Mouse (Mus musculus) WW6 (cell line): Measurements from ENCODE around the gene Tmem170.
"Not testable (repeated sequence)": the region's sequence is repeated elsewhere in the genome, so short reads cannot be mapped to it uniquely, and the experiment has no call there.

ENCODE experiments used
- DNase-seq: peaks from one replicate; pipeline ENCODE4 v3.0.0-alpha.2; 2013; ENCODE audit warnings: low read depth, low spot score

The Tmem170 gene

DNA sequence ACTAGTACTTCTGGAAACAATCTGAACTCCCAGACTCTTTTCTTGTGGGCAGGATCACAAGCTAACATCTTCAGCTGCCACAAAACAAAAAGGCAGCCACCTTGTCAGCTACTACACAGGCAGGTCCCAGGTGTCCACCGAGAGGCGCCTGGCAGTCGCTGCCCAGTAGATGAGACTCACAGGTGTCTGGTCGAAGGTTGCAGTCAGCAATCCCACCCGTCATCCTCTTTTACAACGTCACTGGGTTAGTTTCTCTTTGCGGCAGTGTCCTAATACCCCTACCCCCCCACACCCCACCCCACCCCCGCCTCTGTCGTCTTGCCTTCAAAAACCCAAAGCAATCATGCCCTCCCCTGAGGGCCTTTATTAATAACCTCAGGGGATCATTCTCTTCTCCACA is 792 bp downstream of the Tmem170 start:
- no peak for DNase-seq

DNA sequence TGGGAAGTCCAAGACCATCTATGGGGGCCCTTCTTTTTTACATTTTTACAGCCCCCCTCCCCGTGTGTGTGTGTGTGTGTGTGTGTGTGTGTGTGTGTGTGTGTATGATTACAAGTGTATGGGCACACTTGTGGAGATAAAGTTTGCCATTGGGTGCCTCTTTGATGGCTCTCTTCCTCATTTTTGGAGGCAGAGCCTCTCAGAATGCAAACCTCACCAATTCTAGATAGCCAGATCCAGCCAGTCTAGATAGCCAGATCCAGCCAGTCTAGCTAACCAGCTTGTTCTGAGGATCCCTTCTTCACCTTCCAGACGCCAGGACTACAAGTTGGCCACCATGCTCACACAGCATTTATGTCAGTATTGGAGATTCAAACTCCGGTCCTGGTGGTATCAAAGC is 5.3 kb downstream of the Tmem170 start:
- no peak for DNase-seq

DNA sequence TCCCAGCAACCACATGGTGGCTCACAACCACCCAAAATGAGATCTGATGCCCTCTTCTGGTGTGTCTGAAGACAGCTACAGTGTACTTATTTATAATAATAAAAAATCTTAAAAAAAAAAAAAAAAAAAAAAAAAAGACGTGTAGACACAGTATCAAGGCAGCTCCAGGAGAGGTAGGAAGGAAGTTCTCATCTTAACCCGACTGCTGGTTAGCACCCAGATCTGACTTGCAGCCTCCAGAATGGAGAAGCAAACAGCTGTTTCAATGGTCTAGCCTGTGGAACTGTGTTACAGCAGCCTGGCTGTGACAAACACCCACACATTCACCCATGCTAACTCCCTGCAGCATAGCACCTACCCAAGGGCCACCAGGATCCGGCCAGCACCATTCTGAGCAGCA is 6.2 kb downstream of the Tmem170 start:
- no peak for DNase-seq

DNA sequence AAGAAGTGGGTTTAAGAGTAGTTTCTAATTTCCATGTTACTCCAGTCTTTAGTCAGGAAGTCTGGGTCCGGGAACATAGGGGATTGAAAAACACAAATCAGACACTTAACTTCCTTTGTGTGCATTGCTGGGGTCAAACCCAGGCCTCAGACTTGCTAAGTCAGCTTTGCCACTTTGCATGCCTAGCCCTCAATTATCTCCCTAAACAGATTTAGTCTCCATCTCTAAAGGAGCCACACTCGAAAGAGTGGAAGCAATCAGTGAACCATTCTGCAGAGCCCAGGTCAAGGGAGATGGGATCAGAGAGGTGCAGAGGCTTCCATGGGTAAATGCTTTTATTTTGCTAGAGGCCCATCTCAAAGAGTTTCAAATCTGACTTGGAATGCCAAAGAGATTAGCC is 7.9 kb downstream of the Tmem170 start:
- DNase-seq: no peak

DNA sequence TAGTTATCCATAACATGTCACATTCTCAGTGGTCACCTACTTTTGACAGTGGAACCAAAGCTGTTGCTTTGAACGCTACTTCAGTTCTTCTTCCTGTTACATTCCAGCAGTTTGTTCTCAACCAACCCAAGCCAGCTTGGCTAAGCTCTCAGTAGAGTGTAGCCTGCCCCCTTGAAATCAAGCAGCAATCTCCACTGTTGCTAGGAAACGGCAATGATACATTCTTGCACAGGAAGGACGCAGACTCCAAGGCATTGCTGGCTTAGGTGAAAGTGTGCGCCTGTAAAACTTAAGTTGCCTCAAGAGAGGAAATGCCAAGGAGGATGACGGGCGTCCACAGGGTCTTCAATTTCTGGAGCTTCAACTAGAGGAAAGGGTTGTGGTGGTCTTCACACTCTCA is 10.7 kb downstream of the Tmem170 start:
- no peak for DNase-seq

DNA sequence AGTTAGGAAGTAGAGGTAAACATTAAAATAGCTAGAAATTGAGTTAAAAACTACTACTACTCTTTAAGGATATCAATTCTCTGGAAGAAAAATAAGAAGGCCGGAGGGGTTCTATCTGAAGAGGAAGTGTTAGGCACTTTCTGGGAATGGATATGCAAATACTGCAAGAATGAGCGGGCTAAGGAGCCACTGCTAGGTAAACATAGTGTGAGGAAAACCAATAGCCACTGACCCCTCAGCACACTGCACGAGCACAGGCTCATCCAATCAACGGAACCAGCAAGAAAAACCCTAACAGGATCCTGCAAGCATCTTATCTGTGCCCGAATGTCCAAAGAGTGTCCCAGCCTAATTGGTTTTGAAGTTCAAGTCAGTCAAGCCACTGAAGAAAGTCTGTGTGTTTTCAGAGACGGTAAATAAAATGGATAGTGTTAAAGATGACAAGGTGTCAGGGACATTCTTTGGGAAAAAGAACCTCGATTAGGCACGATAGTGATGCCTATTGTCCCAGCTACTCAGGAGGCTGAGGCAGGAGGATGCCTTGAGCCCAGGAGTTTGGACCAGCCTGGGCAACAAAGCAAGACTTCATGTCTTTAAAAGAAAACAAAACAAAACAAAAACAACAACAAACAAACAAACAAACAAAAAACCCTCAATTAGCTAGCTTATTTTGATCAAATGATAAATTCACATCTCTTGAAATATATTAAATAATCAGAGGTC is 11.3 kb downstream of the Tmem170 start:
- DNase-seq: no peak

DNA sequence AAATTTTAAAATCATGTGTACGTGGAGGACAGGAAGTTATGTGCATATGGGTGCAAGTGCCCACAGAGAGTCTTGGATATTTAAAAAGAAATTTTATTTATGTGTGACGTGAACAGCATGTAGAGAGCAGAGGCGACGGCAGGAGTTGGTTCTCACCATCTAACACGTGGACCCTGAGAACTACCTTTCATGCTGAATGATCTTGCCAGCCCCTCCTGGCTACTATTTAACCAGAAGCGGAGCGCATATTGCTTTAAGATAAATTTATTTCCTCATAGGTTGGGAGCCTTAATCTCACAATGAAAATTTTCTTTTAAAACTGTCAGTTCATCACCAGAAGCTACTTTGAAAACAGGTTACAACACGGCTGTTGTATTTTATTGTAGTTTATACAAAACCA is 11.9 kb downstream of the Tmem170 start:
- no peak for DNase-seq

DNA sequence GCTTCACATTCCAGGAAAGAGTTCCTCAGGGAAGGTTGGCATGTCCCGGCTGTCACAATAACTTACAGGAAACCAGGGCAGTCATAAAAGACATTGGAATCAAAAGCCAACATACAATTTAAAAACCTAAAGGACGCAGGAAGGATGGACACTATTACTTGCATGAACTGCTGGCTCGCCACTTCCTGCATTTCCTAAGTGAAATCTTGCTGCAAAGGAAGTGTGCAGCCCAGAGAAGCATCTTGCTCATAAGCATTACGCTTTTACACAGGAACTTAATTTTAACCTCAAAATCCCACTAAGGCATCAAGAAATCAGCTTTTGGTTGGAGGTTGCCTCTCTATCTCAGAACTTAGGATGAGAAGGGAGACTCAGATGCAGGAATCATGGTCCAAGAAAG is 13.3 kb downstream of the Tmem170 start:
- no peak for DNase-seq

DNA sequence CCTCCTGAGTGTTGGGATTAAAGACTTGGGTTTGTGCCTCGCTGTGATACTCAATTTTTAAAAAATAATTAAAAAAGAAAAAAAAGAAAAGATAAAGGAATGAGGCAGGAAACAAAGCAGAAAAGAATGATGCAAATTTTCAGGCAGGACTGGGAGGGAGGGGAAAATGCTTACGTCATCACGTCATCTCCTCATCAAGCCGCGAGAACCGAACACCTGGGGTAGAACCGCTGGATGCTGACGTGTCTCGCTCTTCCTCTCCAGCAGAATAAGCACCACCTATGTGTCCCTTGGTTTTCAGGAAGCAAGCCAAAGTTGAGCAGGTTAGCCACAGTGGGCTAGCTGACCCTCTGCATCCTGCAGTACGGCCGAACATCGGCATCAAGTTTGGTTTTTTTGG is 20.6 kb downstream of the Tmem170 start:
- DNase-seq: peak; percentile 60

DNA sequence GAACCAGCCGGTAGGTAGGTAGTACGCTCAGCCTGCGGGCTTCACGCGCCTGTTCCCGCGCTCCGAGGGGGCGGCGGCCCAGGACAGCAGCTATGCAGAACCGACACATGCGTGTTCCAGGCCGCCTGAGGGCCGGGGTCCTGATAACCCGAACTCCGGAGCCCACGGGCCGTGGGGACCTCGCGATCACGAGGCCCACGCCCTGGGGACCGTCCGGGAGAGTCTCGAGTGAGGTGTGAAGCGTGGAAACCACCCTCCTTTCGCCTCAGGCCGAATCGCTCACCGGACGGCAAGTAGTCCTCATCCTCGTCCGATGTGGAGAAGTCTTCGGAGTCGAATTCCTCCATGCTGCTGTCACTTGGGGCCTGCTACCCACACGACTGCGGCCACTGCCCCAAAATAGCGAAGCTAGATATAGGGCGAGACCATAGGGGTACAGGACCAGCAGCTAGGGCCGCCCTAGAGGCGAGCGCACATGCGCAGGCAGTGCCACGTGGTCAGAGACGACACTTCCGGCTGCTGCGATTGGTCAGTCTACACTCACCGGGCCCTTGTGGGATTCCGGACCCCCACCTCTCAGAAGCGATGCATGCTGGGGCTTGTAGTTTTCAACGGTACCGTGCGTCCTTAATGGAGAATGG is 22.6 kb downstream of the Tmem170 start, which contains the start of gene Cfdp1:
Gene Cfdp1, minus strand, starts transcription at position 431 of the 641 bp plus-strand sequence.
- peak; percentile 96 for DNase-seq

DNA sequence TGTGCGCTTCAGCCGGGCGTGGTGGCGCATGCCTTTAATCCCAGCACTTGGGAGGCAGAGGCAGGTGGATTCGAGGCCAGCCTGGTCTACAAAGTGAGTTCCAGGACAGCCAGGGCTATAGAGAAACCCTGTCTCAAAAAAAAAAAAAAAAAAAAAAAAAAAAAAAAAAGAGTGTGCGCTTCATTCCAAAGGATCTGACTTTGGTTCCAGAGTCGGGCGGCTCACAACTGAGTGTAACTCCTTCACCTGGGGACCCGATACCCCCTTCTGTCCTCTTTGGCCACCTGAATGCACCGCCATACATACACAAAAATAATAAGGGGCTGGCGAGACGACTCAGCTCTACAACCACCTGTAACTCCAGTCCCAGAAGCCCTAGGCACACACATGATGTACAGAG is 23.3 kb downstream of the Tmem170 start:
- not testable (repeated sequence) for DNase-seq

DNA sequence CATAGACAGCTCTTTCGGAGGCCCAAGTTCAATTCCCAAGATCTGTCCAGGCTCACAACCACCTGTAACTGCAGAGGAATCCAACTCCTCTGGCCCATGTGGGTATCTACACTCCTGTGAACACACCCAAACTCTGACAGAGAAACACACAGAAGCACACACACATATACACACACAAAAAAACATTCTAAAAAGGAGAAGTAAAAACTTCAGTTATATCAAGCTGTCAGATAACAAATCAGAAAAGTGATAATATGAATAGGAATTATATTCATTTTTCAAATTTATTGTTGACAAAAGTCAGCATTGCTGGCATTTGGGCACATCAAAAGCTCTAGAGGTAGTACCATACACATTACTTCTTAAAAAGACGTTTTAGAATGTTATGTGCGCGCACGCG is 29.8 kb downstream of the Tmem170 start:
- no peak for DNase-seq

DNA sequence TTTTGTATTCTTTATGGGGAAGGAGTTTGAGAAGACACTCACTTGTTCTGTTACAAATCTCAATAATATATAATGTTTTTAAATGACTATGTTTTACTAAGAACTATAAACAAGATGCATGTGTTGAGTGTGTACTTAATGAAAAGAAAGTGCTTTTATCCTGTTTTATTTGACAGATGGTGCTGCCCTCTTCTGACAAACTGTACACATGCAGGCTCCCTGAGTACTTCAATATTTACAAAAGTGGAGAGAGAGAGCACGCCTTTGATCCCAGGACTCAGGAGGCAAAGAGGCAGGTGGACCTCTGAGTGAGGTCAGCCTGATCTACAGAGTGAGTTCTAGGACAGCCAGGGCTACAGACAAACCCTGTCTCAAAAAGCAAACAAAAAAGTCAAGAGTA is 41.0 kb downstream of the Tmem170 start:
- DNase-seq: no peak

DNA sequence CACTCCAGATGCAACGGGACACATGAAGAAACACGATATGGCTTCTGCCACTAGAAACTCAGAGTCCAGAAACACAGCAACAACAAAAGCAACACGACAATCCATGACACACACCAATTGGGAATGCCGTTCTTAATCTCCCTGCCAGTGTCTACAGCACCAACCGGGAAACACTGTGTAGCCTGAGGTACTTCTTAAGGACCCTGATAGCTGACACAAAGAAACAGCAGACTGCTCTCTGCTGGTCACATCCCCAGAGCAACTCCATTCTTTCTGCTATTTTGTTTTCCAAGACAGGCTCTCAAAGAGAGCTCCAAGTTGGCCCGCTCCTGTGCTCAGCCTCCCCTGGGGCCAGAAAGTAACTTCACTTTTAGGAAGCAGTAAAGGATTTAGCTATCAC is 42.5 kb downstream of the Tmem170 start:
- DNase-seq: no peak

DNA sequence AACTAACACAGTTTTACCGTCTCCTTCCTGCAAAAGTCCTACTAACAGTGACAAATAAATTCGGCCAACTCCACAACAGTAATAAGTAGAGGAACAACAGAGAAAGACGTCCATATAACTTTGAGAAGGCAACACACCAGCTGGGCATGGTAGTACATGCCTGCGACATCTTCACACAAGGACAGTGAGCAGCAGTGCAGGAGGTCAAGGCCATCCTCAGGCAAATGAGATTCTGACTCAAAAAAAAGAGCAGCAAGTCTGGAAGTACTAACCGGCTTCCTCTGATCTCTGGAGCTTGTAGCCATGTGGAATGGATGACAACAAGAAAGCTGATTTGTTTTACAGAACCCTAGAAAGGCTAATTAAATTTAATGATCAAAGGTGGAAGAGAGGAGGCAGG is 43.6 kb downstream of the Tmem170 start:
- DNase-seq: no peak

DNA sequence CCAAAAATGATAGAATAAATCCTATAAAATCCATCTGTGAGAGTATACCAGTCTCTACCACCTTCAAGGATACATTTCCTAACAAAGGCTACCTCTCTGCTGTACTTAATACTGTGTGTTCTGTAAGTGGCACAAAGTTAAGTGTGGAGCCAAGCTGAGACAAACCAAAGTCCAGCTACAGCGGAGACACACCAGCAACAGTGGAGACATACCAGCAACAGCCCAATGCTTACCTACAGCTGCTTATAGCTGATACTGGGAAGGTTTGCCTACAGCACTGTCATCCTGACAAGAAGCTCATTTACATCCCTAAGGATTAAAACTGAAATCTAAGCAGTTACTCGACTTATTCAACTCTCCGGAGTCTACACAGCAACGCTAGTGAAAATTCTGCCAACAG is 44.6 kb downstream of the Tmem170 start:
- no peak for DNase-seq

DNA sequence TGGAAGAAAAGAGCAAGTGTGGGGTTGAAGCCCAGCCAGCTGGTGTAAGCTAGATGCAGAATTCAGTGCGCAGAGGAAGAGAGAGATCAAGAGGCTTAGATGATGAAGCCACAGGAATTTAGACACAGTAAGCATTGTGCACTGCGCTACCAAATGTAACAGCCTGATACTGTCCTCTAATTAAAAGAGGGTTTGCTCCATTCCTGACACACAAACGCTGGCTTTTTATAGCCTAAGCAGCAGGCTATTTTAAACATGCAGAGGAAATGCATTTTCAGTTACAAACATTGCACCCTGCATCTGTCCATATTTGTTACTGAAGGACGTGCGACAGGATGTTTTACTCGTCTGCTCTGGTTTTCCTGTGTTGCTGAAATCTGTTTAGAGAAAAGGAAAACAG is 48.0 kb downstream of the Tmem170 start:
- no peak for DNase-seq

DNA sequence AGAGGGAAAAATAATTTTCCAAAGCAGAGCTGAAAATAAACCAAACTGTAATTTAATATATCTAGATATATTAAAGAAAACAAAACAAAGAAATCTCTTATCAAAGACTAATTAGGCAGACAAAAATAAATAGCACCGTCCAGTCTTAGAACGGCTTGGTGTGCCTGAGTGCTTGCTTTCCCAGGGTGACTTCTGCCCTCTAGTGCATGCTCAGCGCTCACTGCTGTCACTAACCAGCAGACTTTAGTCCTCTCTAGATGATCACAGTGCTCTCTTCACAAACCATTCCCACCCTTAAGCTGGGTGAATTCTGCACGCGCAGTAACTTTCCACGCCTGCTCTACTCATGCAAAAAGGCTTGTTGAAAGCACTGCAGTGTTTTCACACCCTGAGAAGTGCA is 51.3 kb downstream of the Tmem170 start:
- DNase-seq: no peak

DNA sequence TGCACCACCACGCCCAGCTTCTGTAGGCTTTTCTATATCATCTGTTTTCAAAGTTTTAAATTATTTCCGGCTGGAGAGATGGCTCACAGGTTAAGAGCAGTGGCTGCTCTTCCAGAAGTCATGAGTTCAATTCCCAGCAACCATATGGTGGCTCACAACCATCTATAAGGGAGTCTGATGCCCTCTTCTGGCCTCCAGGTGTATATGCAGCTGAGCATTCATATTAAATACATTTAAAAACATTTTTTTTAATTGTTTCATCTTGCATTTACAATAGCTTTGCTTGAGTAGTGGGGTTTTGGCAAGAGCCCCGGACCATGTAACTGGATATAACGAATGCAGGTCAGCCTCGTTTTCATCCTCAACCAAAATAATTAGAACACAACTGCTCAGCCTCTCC is 52.2 kb downstream of the Tmem170 start:
- DNase-seq: no peak

DNA sequence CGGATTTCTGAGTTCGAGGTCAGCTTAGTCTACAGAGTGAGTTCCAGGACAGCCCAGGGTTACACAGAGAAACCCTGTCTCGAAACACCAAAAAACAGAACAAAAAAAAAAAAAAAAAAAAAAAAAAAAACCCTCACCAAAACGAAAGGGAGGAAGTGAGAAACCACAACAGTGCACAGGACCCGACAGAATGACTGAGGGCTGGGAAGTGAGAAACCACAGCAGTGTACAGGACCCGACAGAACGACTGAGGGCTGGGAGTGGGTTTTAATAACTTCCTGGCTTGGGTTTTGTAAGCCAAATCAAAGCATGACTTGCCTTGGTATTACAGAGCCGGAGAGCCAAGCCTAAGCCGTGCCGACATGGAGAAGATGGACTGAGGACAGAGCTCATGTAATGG is 55.4 kb downstream of the Tmem170 start:
- no peak for DNase-seq

DNA sequence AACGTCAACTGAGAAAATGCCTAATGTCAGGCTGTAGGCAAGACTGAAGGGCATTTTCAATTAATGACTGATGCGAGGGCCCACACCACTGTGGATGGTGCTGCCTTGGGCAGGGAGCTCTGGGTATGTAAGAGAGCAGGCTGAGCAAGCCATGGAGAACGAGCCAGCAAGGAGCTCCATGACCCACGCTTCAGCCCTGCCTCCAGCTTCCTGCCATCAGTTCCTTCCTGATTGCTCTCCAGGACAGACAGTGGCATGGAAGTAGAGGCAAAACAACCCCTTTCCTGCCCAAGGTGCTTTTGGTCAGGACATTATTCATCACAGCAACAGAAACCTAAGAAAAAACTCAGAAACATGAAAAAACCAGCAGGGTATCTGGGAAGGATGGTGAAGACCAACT is 55.9 kb downstream of the Tmem170 start:
- no peak for DNase-seq

DNA sequence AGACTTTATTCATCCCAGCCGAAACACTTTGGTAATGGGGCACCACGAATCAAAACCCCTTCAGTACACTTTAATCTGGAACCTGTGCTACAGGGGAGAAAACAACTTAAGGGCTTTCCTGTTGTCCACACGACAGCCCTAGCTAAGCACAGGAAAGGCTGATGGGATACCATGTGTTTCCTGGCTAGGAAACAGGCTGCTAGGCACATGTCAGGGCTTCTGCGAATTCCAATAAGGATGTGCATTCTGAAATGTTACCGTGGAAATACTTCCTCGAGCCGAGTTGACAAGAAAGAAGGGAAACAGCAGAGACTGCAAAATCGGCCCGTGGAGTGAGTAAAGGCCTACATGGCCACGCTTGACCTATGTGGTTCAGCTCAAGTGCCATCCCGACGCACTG is 56.5 kb downstream of the Tmem170 start:
- DNase-seq: no peak

DNA sequence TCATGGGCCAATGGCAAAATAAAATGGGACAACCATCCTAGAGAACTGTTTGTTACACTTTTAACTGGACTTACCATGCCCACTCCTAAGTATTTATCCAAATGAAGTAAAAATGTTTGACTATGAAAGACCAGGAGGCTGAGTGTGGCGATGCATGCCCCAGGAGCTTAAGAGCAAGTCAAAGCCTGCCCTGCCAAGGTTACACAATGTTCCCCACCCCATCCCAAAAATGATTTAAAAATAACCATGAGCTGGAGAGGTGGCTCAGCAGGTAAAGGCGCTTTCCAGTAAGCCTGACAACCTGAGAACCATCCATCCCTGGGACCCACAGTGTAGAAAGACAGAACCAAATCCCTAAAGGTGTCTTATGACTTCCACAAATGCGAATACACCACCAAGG is 58.0 kb downstream of the Tmem170 start:
- DNase-seq: no peak

DNA sequence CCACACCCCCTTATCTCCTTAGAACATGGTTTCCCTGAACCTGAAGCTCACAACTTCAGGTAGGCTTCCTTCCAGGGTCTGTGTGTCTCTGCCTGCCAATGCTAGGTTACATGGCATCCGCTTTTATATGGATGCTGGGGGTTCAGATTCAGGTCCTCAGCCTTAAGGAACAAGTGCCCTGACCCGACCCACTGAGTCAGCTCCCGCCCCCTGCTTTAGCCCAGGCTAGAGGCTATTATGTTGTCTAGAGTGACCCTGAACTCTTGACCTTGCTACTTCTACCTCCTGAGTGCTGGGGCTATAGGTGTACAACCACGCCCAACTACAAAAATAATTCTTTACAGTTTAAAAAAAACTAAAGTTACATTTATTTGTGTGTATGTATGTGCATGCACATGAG is 61.5 kb downstream of the Tmem170 start:
- no peak for DNase-seq
